Mouse (Mus musculus): ENCODE data around the gene Wfdc3.

Wfdc3 gene

GRCm38 (mm10) chr2:164745843-164746479, at the start of gene Wfdc3, which contains the start of gene Dnttip1:
TSS of gene Wfdc3 (minus strand) at chr2:164745931.
TSS of gene Dnttip1 (plus strand) at chr2:164745983.
- DNase-seq (ENCODE audit: low spot score in 2 of 2), result peak; percentile 89 to 94

- DNase-seq (ENCODE audit: low spot score in 2 of 2), result peak; percentile 72 to 85
Observed at GRCm38 (mm10) chr2:164794293-164794692, 48.6 kb upstream of the Wfdc3 start.

GRCm38 (mm10) chr2:164793772-164794171, 48.0 kb upstream of the Wfdc3 start:
- no peak for DNase-seq (ENCODE audit: low spot score in 2 of 2)

- no peak for DNase-seq (ENCODE audit: low spot score in 2 of 2)
Observed at GRCm38 (mm10) chr2:164793236-164793635, 47.5 kb upstream of the Wfdc3 start.

- no peak for DNase-seq (ENCODE audit: low spot score in 2 of 2)
Observed at GRCm38 (mm10) chr2:164792400-164793190, 46.9 kb upstream of the Wfdc3 start.

GRCm38 (mm10) chr2:164791841-164792261, 46.1 kb upstream of the Wfdc3 start:
- DNase-seq (ENCODE audit: low spot score in 2 of 2), result no peak

GRCm38 (mm10) chr2:164790451-164790850, 44.7 kb upstream of the Wfdc3 start:
- DNase-seq (ENCODE audit: low spot score in 2 of 2), result no peak

GRCm38 (mm10) chr2:164788411-164788810, 42.7 kb upstream of the Wfdc3 start:
- DNase-seq (ENCODE audit: low spot score in 2 of 2), result no peak

GRCm38 (mm10) chr2:164787779-164788178, 42.0 kb upstream of the Wfdc3 start:
- DNase-seq (ENCODE audit: low spot score in 2 of 2), result no peak

GRCm38 (mm10) chr2:164787032-164787431, 41.3 kb upstream of the Wfdc3 start:
- no peak for DNase-seq (ENCODE audit: low spot score in 2 of 2)

GRCm38 (mm10) chr2:164786388-164786885, 40.7 kb upstream of the Wfdc3 start:
- no peak for DNase-seq (ENCODE audit: low spot score in 2 of 2)

GRCm38 (mm10) chr2:164785481-164786387, 40.0 kb upstream of the Wfdc3 start, which contains the start of gene Snx21:
TSS of gene Snx21 (plus strand) at chr2:164785823.
- peak; percentile 81 to 89 for DNase-seq (ENCODE audit: low spot score in 2 of 2)

- no peak for DNase-seq (ENCODE audit: low spot score in 2 of 2)
Observed at GRCm38 (mm10) chr2:164784869-164785420, 39.2 kb upstream of the Wfdc3 start.

GRCm38 (mm10) chr2:164783926-164784581, 38.3 kb upstream of the Wfdc3 start:
- DNase-seq (ENCODE audit: low spot score in 2 of 2), result no peak

GRCm38 (mm10) chr2:164781876-164782275, 36.1 kb upstream of the Wfdc3 start:
- no peak for DNase-seq (ENCODE audit: low spot score in 2 of 2)

- no peak for DNase-seq (ENCODE audit: low spot score in 2 of 2)
Observed at GRCm38 (mm10) chr2:164779481-164780086, 33.9 kb upstream of the Wfdc3 start, which contains the start of gene Tnnc2. TSS of gene Tnnc2 (minus strand) at chr2:164779967.

GRCm38 (mm10) chr2:164778809-164779208, 33.1 kb upstream of the Wfdc3 start:
- DNase-seq (ENCODE audit: low spot score in 2 of 2), result no peak

GRCm38 (mm10) chr2:164778015-164778287, 32.2 kb upstream of the Wfdc3 start:
- DNase-seq (ENCODE audit: low spot score in 2 of 2), result no peak

GRCm38 (mm10) chr2:164777246-164778014, 31.7 kb upstream of the Wfdc3 start:
- no peak for DNase-seq (ENCODE audit: low spot score in 2 of 2)

- DNase-seq (ENCODE audit: low spot score in 2 of 2), result no peak
Observed at GRCm38 (mm10) chr2:164776801-164777200, 31.1 kb upstream of the Wfdc3 start.

Data from urinary bladder, postnatal 4 days (tissue).